Mouse (Mus musculus) hindbrain, embryonic 10.5 days (tissue): ENCODE data around the gene Cd47. TPM values are rescaled to one million over a fixed set of nuclear protein-coding genes. Genes with fewer than 3 reads are reported as not detected.

Experiments used
- DNase-seq: peaks from one replicate; pipeline ENCODE4 v3.0.0-alpha.2; 2017; ENCODE audit warnings: low spot score
- H3K27ac ChIP-seq: fragments of 300-500 bp; sonication (generic); 2 replicates; pipeline ENCODE4 v1.5.1; 2016; ENCODE audit warnings: mild to moderate bottlenecking, moderate library complexity
- H3K27me3 ChIP-seq: fragments of 300-500 bp; sonication (generic); 2 replicates; pipeline ENCODE4 v1.6.1; 2016; ENCODE audit warnings: mild to moderate bottlenecking; ENCODE audit not compliant: poor library complexity, insufficient read depth, severe bottlenecking
- H3K36me3 ChIP-seq: fragments of 300-500 bp; sonication (generic); 2 replicates; pipeline ENCODE4 v1.6.1; 2016; ENCODE audit warnings: mild to moderate bottlenecking, moderate library complexity
- H3K4me1 ChIP-seq: fragments of 300-500 bp; sonication (generic); replicated peaks from 2 replicates; pipeline ENCODE4 v1.6.1; 2016; ENCODE audit warnings: mild to moderate bottlenecking
- H3K4me3 ChIP-seq: fragments of 300-500 bp; sonication (generic); 2 replicates; pipeline ENCODE4 v1.5.1; 2016; ENCODE audit warnings: mild to moderate bottlenecking, moderate library complexity
- H3K9me3 ChIP-seq: fragments of 300-500 bp; sonication (generic); 2 replicates; pipeline ENCODE4 v1.6.1; 2016; ENCODE audit warnings: mild to moderate bottlenecking, moderate library complexity
- WGBS: fragments of 180-500 bp; shearing (Covaris S2); methylation state at CpG from one replicate; pipeline ENCODE4 v1.1.7; 2016; 5-methylcytosine and 5-hydroxymethylcytosine counted together
- polyA plus RNA-seq: library from polyadenylated mRNA; unstranded; fragments of >200 nt; fragmentation: Nextera tagmentation; extraction: Ambion mirVana; gene quantifications from 2 replicates; pipeline ENCODE4 v1.2.1, GENCODE M21; 2016

Gene Cd47
- polyA plus RNA-seq, 1 experiment from 2014 or later = 44.1 TPM

DNA sequence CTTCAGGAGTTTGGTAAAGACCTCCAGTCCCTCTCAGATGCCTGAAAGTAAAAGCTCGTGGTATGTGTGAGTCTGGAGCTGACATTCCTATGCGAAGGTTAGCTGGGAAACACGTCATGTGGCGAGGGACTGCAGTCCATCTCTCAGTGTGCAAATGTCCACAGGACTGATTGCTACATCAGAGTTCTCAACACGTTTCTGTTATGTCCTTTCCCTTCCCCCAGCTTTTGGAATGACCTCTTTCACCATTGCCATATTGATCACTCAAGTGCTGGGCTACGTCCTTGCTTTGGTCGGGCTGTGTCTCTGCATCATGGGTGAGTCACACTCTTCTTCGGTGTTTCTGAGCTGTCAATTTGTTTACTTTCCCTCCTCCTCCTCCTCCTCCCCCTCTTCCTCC is 95.8 kb downstream of the Cd47 start:
- Histone ChIP-seq H3K4me3 (no peak overlapping the region), H3K9me3 (peaks cover 5% of the 10 kb centered on the region; the same call in 1 of the 2 replicates), H3K27ac (no peak overlapping the region), H3K27me3 (no peaks in the 10 kb centered on the region), H3K4me1 (peaks cover 5% of the 10 kb centered on the region; the same call in 1 of the 2 replicates), H3K36me3 (peaks cover 25% of the 10 kb centered on the region)
- no peak for DNase-seq
- 82% methylated on average over 8 of the region's 8 CpGs for WGBS

GRCm38 (mm10) chr16:49901395-49901794 is 101.1 kb downstream of the Cd47 start:
- Histone ChIP-seq H3K36me3 (peaks cover 19% of the 10 kb centered on the region), H3K27me3 (no peaks in the 10 kb centered on the region), H3K4me1 (peaks cover 8% of the 10 kb centered on the region), H3K27ac (no peak overlapping the region), H3K4me3 (no peak overlapping the region), H3K9me3 (no peaks in the 10 kb centered on the region)
- DNase-seq = no peak

DNA sequence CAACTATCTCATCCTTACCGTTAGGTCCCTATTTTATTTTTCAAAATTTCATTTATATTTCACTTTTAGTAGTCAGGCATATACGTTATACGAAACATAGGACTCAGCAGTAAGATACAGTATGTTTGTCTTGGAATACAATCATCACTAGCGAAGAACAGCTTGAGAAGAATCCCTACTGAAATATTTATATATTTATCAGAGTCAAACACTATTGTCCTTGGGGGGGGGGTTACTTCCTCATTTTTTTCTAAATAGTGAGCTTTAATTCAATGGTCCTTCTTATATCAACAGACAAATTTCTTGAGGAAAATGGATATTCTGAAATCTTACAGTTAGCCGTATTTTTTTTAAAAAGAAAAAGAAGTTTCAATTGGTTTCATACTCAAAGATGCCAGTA is 101.8 kb downstream of the Cd47 start:
- Histone ChIP-seq H3K4me1 (peaks cover 8% of the 10 kb centered on the region), H3K36me3 (peaks cover 15% of the 10 kb centered on the region), H3K4me3 (no peak overlapping the region), H3K27me3 (no peaks in the 10 kb centered on the region), H3K27ac (no peak overlapping the region), H3K9me3 (no peaks in the 10 kb centered on the region)
- 90% methylated on average over 5 of the region's 5 CpGs for WGBS
- DNase-seq = no peak

- no peak for DNase-seq
- Histone ChIP-seq H3K27me3 (no peaks in the 10 kb centered on the region), H3K9me3 (no peaks in the 10 kb centered on the region), H3K36me3 (peaks cover 13% of the 10 kb centered on the region), H3K27ac (no peak overlapping the region), H3K4me1 (peaks cover 14% of the 10 kb centered on the region), H3K4me3 (no peak overlapping the region)
- WGBS = 90% methylated on average over 10 of the region's 10 CpGs
Measured at GRCm38 (mm10) chr16:49904248-49904930, 104.1 kb downstream of the Cd47 start.

DNA sequence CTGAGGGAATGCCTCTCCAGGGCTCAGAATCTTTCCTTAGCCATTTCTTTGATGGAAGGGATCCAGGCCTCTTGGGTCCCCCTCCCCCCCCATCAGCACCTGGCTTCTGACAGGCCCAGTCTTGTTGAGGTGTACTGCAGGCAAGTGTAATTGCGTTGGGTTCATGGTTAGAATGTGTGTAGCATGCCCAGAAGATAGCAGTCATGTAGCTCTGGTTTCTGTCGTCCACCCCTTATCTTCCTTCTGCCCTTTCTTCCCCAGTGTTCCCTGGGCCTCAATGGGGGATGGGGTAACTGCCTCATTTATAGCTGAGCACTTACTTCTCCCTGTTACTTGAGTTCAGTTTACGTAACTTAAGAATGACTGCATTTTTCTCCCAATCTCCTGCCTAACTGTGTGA is 104.7 kb downstream of the Cd47 start:
- H3K27me3 ChIP-seq = no peaks in the 10 kb centered on the region
- no peak overlapping the region for H3K27ac ChIP-seq
- peaks cover 12% of the 10 kb centered on the region for H3K36me3 ChIP-seq
- peaks cover 14% of the 10 kb centered on the region for H3K4me1 ChIP-seq
- DNase-seq = no peak
- H3K4me3 ChIP-seq = no peak overlapping the region
- 75% methylated on average over 3 of the region's 3 CpGs for WGBS
- H3K9me3 ChIP-seq = no peaks in the 10 kb centered on the region

DNA sequence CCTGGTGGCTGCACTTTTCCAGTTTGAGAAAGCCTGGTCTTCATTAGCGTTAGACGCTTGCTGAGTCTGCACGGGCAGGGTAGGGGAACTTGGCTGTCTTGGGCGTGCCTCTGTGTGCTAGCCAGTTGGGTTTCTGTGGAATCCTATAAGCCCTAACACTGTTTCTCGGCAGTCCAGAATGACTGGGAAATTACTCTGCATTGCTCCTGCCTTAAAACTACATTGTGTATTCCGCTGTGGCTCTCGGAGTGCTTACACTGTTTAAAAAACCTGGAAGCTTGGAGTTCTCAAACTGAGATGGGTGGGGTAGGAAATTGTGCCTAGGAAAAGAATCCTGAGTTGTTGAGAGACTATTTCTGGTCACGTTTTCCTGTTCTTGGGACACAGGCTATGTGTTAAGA is 105.3 kb downstream of the Cd47 start:
- no peaks in the 10 kb centered on the region for H3K9me3 ChIP-seq
- no peaks in the 10 kb centered on the region for H3K27me3 ChIP-seq
- 0 out of 2 replicates have a peak overlapping the region, but pooled peaks have one; percentile 56 for H3K27ac ChIP-seq
- H3K36me3 ChIP-seq = peaks cover 12% of the 10 kb centered on the region
- 68% methylated on average over 8 of the region's 8 CpGs for WGBS
- H3K4me3 ChIP-seq = no peak overlapping the region
- DNase-seq = peak; percentile 28
- peaks cover 14% of the 10 kb centered on the region for H3K4me1 ChIP-seq

- 36% methylated on average over 5 of the region's 5 CpGs for WGBS
- Histone ChIP-seq H3K27me3 (no peaks in the 10 kb centered on the region), H3K9me3 (no peaks in the 10 kb centered on the region), H3K36me3 (peaks cover 11% of the 10 kb centered on the region), H3K4me1 (peaks cover 14% of the 10 kb centered on the region), H3K4me3 (no peak overlapping the region), H3K27ac (peak overlapping the region; percentile 56; the same call in 1 of the 2 replicates)
- DNase-seq = no peak
Measured at GRCm38 (mm10) chr16:49906066-49906465, 105.7 kb downstream of the Cd47 start.

GRCm38 (mm10) chr16:49906940-49907339 is 106.6 kb downstream of the Cd47 start:
- H3K27ac ChIP-seq = no peak overlapping the region
- H3K27me3 ChIP-seq = no peaks in the 10 kb centered on the region
- no peak for DNase-seq
- H3K4me1 ChIP-seq = peaks cover 14% of the 10 kb centered on the region
- no peaks in the 10 kb centered on the region for H3K9me3 ChIP-seq
- peaks cover 6% of the 10 kb centered on the region; the same call in 1 of the 2 replicates for H3K36me3 ChIP-seq
- no peak overlapping the region for H3K4me3 ChIP-seq
- 86% methylated on average over 2 of the region's 2 CpGs for WGBS

GRCm38 (mm10) chr16:49907356-49907755 is 107.0 kb downstream of the Cd47 start:
- Histone ChIP-seq H3K27ac (no peak overlapping the region), H3K9me3 (no peaks in the 10 kb centered on the region), H3K27me3 (no peaks in the 10 kb centered on the region), H3K4me1 (peaks cover 14% of the 10 kb centered on the region), H3K36me3 (peaks cover 6% of the 10 kb centered on the region; the same call in 1 of the 2 replicates), H3K4me3 (no peak overlapping the region)
- WGBS = 60% methylated on average over 4 of the region's 4 CpGs
- DNase-seq = no peak

GRCm38 (mm10) chr16:49909536-49909935 is 109.2 kb downstream of the Cd47 start:
- WGBS = 85% methylated on average over 8 of the region's 8 CpGs
- peaks cover 14% of the 10 kb centered on the region for H3K4me1 ChIP-seq
- 0 out of 2 replicates have a peak, but pooled peaks cover 2% of the 10 kb centered on the region for H3K36me3 ChIP-seq
- H3K27me3 ChIP-seq = no peaks in the 10 kb centered on the region
- H3K27ac ChIP-seq = no peak overlapping the region
- no peak overlapping the region for H3K4me3 ChIP-seq
- no peaks in the 10 kb centered on the region for H3K9me3 ChIP-seq
- DNase-seq = no peak

DNA sequence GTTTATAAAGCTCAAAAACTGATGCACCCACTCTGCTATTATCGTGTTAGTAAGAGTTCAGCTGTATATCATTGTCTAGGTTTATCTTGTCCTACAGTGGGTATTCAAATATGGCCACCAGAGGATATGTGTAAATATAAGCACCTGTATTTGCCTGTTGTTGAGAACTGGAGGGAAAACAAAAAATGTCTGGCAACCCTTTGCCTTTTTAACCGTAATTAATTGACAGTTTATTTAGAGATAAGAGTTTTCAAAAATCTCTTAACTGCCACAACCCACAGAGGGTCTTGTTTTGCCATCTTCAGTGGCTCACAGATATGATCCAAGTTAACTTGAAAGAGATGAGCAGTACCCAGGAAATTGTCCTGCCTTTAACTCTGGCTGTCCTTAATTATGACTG is 113.8 kb downstream of the Cd47 start:
- no peak for DNase-seq
- no peak overlapping the region for H3K27ac ChIP-seq
- WGBS = 91% methylated on average over 2 of the region's 2 CpGs
- H3K9me3 ChIP-seq = no peaks in the 10 kb centered on the region
- H3K27me3 ChIP-seq = no peaks in the 10 kb centered on the region
- H3K36me3 ChIP-seq = 0 out of 2 replicates have a peak, but pooled peaks cover 2% of the 10 kb centered on the region
- H3K4me1 ChIP-seq = peaks cover 6% of the 10 kb centered on the region
- H3K4me3 ChIP-seq = no peak overlapping the region

GRCm38 (mm10) chr16:49915532-49916476 is 115.5 kb downstream of the Cd47 start:
- Histone ChIP-seq H3K36me3 (0 out of 2 replicates have a peak, but pooled peaks cover 2% of the 10 kb centered on the region), H3K4me1 (peaks cover 6% of the 10 kb centered on the region), H3K4me3 (no peak overlapping the region), H3K27me3 (no peaks in the 10 kb centered on the region), H3K9me3 (no peaks in the 10 kb centered on the region), H3K27ac (no peak overlapping the region)
- 78% methylated on average over 11 of the region's 11 CpGs for WGBS
- DNase-seq = no peak

GRCm38 (mm10) chr16:49920191-49920590 is 119.9 kb downstream of the Cd47 start:
- Histone ChIP-seq H3K36me3 (no peaks in the 10 kb centered on the region), H3K27me3 (no peaks in the 10 kb centered on the region), H3K4me1 (peaks cover 6% of the 10 kb centered on the region), H3K27ac (no peak overlapping the region), H3K9me3 (no peaks in the 10 kb centered on the region), H3K4me3 (no peak overlapping the region)
- 90% methylated on average over 10 of the region's 10 CpGs for WGBS
- no peak for DNase-seq
